Mouse (Mus musculus) liver, embryonic 15.5 days (tissue): ENCODE measurements around the gene Il1r1. TPM values are rescaled to one million over a fixed set of nuclear protein-coding genes. Genes with fewer than 3 reads are reported as not detected.

Source experiments
- ATAC-seq: fragments of 200-750 bp; cut with Nextera tagmentation; 2 replicates; pipeline ENCODE4 v1.8.0; 2017; ENCODE audit warnings: moderate number of reproducible peaks, mild to moderate bottlenecking, moderate library complexity; ENCODE audit not compliant: insufficient read depth
- H3K27ac ChIP-seq: fragments of 300-500 bp; sonication (generic); replicated peaks from 2 replicates; pipeline ENCODE4 v1.5.1; 2015; ENCODE audit warnings: mild to moderate bottlenecking, inconsistent platforms
- H3K27me3 ChIP-seq: fragments of 300-500 bp; sonication (generic); 2 replicates; pipeline ENCODE4 v1.6.1; 2015; ENCODE audit warnings: mild to moderate bottlenecking, inconsistent platforms
- H3K36me3 ChIP-seq: fragments of 300-500 bp; sonication (generic); replicated peaks from 2 replicates; pipeline ENCODE4 v1.6.1; 2015; ENCODE audit warnings: moderate library complexity, mild to moderate bottlenecking, inconsistent platforms
- H3K4me1 ChIP-seq: fragments of 300-500 bp; sonication (generic); replicated peaks from 2 replicates; pipeline ENCODE4 v1.6.1; 2015; ENCODE audit warnings: inconsistent platforms
- H3K4me2 ChIP-seq: fragments of 300-500 bp; sonication (generic); 2 replicates; pipeline ENCODE4 v1.6.1; 2015; ENCODE audit warnings: moderate library complexity, mild to moderate bottlenecking, inconsistent platforms
- H3K4me3 ChIP-seq: fragments of 300-500 bp; sonication (generic); replicated peaks from 2 replicates; pipeline ENCODE4 v1.5.1; 2015; ENCODE audit warnings: mild to moderate bottlenecking, inconsistent platforms
- H3K9ac ChIP-seq: fragments of 300-500 bp; sonication (generic); 2 replicates; pipeline ENCODE4 v1.6.1; 2015; ENCODE audit warnings: moderate library complexity, mild to moderate bottlenecking, inconsistent platforms
- H3K9me3 ChIP-seq: fragments of 300-500 bp; sonication (generic); replicated peaks from 2 replicates; pipeline ENCODE4 v1.6.1; 2016; ENCODE audit warnings: inconsistent platforms
- WGBS: fragments of 180-500 bp; shearing (Covaris S2); methylation state at CpG from one replicate; pipeline ENCODE4 v1.1.7; 2015; ENCODE audit warnings: mixed read lengths; ENCODE audit not compliant: insufficient replicate concordance; 5-methylcytosine and 5-hydroxymethylcytosine counted together
- polyA plus RNA-seq: library from polyadenylated mRNA; unstranded; fragments of >200 nt; fragmentation: Nextera tagmentation; extraction: Ambion mirVana; gene quantifications from 2 replicates; pipeline ENCODE4 v1.2.1, GENCODE M21; 2015

Il1r1 gene
- polyA plus RNA-seq, 1 experiment from 2014 or later = 7.5 TPM

DNA sequence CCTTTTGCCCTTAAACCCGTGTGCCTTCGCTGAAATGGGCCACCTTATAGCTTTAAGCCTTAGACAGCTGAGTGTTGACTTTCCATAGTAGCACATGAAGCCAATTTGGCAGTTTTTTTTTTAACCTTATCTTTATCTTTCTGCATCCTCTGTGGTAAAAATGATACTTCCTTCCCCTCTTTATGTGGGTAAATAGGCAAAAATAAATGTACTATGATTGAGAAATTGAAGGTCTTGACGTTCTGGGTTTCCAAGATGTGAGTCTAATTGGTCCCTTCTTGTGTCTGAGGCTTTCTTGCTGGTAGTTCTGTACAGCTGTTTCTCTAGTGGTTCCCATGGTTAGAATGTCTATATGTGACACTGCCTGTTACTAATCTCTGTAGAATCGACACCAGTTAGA, 46.2 kb downstream of the Il1r1 start:
- Histone ChIP-seq H3K4me1 (peaks cover 16% of the 10 kb centered on the region), H3K36me3 (no peaks in the 10 kb centered on the region), H3K27me3 (peaks cover 15% of the 10 kb centered on the region), H3K4me3 (no peak overlapping the region), H3K9me3 (no peaks in the 10 kb centered on the region), H3K4me2 (no peak overlapping the region), H3K9ac (no peak overlapping the region), H3K27ac (no peak overlapping the region)
- ATAC-seq = no peak
- WGBS = 8% methylated on average over 4 of the region's 4 CpGs

- Histone ChIP-seq H3K4me3 (no peak overlapping the region), H3K9ac (no peak overlapping the region), H3K27ac (no peak overlapping the region), H3K4me1 (peaks cover 11% of the 10 kb centered on the region), H3K27me3 (peaks cover 10% of the 10 kb centered on the region), H3K9me3 (no peaks in the 10 kb centered on the region), H3K36me3 (no peaks in the 10 kb centered on the region), H3K4me2 (no peak overlapping the region)
- no peak for ATAC-seq
- 53% methylated on average over 10 of the region's 10 CpGs for WGBS
These were observed 46.7 kb downstream of the Il1r1 start for GRCm38 (mm10) chr1:40271486-40272055.

- Histone ChIP-seq H3K9me3 (no peaks in the 10 kb centered on the region), H3K27me3 (peaks cover 4% of the 10 kb centered on the region), H3K4me1 (peaks cover 11% of the 10 kb centered on the region), H3K4me2 (no peak overlapping the region), H3K27ac (no peak overlapping the region), H3K36me3 (no peaks in the 10 kb centered on the region), H3K9ac (no peak overlapping the region), H3K4me3 (no peak overlapping the region)
- no peak for ATAC-seq
- WGBS = 56% methylated on average over 3 of the region's 3 CpGs
These were observed 47.3 kb downstream of the Il1r1 start for GRCm38 (mm10) chr1:40272204-40272603.

GRCm38 (mm10) chr1:40273491-40273890, 48.6 kb downstream of the Il1r1 start:
- Histone ChIP-seq H3K9me3 (no peaks in the 10 kb centered on the region), H3K4me1 (peaks cover 11% of the 10 kb centered on the region), H3K4me3 (no peak overlapping the region), H3K4me2 (no peak overlapping the region), H3K27me3 (no peaks in the 10 kb centered on the region; the same call in 1 of the 2 replicates), H3K9ac (no peak overlapping the region), H3K27ac (no peak overlapping the region), H3K36me3 (no peaks in the 10 kb centered on the region)
- WGBS = 72% methylated on average over 1 of the region's 1 CpGs
- ATAC-seq = no peak

DNA sequence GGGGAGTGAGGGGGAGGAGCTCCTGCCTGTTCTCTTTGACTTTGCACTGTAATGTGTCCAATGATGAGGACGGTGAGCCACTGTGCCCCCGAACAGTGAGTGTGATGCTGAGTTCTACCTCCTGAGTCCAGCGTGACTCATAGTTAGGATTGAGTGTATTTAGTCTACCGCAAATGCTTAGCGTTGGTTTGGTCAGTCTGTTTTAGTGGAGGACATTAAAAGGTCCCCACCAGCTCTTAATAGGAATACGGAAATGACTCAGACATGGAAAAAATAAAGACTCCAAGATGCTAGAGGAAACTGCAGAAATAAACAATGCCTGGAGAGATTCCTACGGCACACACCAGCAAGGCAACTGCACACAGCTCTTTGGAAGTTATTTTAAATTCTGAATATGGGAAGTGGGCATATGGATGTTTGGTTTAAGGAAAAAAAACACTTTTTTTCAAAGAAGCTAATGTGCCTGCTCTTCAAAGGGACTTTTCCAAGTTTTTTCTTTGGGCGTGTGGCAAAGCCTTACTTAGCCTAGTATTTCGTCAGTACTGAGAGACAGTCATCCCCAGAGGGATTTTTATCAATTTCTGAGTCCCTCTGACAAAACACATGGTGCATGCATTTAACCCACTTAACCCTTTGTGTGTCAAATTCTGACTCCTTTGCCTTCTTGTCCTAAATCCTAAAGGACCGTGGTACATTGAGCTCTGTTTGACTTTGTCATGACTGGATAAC, 50.6 kb downstream of the Il1r1 start:
- Histone ChIP-seq H3K9ac (no peak overlapping the region), H3K36me3 (no peaks in the 10 kb centered on the region), H3K27ac (no peak overlapping the region), H3K27me3 (no peaks in the 10 kb centered on the region), H3K4me3 (no peak overlapping the region), H3K4me1 (peaks cover 11% of the 10 kb centered on the region; the same call in 1 of the 2 replicates), H3K9me3 (no peaks in the 10 kb centered on the region), H3K4me2 (no peak overlapping the region)
- 47% methylated on average over 10 of the region's 10 CpGs for WGBS
- no peak for ATAC-seq

DNA sequence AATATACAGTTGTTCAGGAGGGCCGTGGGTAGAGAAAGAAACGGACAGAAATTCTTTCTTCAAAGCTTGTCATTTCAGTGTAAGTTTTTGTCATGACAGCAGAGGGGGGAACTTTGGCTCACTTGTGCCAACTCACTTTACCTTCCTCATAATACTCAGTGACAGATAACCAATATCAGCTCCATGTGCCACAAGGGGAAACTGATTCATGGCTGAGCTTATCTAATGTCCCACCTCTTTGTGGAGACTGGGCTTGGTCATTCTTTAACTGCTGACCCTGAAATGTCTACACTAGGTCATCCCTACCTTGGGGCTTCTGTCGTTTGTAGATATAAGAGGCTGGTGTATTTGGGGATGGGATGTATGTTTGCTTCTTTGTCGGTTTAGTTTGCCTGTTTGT, 53.1 kb downstream of the Il1r1 start:
- WGBS = 52% methylated on average over 4 of the region's 4 CpGs
- no peak overlapping the region for H3K9ac ChIP-seq
- H3K4me2 ChIP-seq = no peak overlapping the region
- 0 out of 2 replicates have a peak, but pooled peaks cover 5% of the 10 kb centered on the region for H3K4me1 ChIP-seq
- H3K9me3 ChIP-seq = no peaks in the 10 kb centered on the region
- no peak for ATAC-seq
- H3K36me3 ChIP-seq = no peaks in the 10 kb centered on the region
- H3K27me3 ChIP-seq = no peaks in the 10 kb centered on the region
- no peak overlapping the region for H3K4me3 ChIP-seq
- no peak overlapping the region for H3K27ac ChIP-seq

- no peaks in the 10 kb centered on the region for H3K9me3 ChIP-seq
- no peaks in the 10 kb centered on the region for H3K36me3 ChIP-seq
- no peak overlapping the region for H3K9ac ChIP-seq
- no peak for ATAC-seq
- WGBS = 33% methylated on average over 2 of the region's 2 CpGs
- no peak overlapping the region for H3K4me2 ChIP-seq
- H3K27ac ChIP-seq = no peak overlapping the region
- H3K4me3 ChIP-seq = no peak overlapping the region
- H3K4me1 ChIP-seq = 0 out of 2 replicates have a peak, but pooled peaks cover 5% of the 10 kb centered on the region
- no peaks in the 10 kb centered on the region for H3K27me3 ChIP-seq
These were observed 53.8 kb downstream of the Il1r1 start for GRCm38 (mm10) chr1:40278720-40279119.

DNA sequence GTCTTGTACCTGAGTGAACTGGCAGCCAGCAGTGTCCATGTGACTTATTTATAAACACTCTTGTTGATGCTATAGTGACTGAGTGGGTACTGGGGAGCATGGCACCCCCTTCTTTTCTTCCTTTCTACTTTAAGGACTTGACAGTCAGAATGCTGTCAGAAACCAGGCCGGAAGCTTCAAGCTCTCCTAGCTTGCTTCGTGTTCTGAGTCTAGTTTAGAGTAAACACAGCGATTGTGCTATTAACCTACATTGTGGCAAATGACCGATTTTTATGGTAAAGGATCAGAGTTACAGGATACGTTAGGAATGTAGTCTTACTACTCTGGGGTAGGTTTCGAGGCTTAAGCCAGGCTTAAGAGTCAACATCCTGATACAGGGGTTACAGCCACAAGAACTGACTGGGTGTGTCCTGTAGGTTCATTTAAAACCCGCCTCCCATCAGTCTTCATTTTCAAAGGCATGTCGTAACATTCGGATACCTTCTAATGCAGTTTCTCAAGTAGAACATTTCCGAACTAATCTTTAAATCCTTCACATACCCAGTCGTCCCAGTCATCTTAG, 54.4 kb downstream of the Il1r1 start:
- H3K4me1 ChIP-seq = peaks cover 5% of the 10 kb centered on the region; the same call in 1 of the 2 replicates
- ATAC-seq = no peak
- H3K9ac ChIP-seq = no peak overlapping the region
- no peak overlapping the region for H3K4me3 ChIP-seq
- H3K27me3 ChIP-seq = no peaks in the 10 kb centered on the region
- H3K36me3 ChIP-seq = no peaks in the 10 kb centered on the region
- 70% methylated on average over 11 of the region's 11 CpGs for WGBS
- H3K4me2 ChIP-seq = no peak overlapping the region
- H3K27ac ChIP-seq = no peak overlapping the region
- H3K9me3 ChIP-seq = no peaks in the 10 kb centered on the region

- Histone ChIP-seq H3K9ac (no peak overlapping the region), H3K4me2 (no peak overlapping the region), H3K36me3 (no peaks in the 10 kb centered on the region), H3K9me3 (no peaks in the 10 kb centered on the region), H3K27me3 (no peaks in the 10 kb centered on the region), H3K27ac (no peak overlapping the region), H3K4me3 (no peak overlapping the region), H3K4me1 (peaks cover 5% of the 10 kb centered on the region)
- ATAC-seq = no peak
- 55% methylated on average over 4 of the region's 4 CpGs for WGBS
These were observed 57.1 kb downstream of the Il1r1 start for GRCm38 (mm10) chr1:40281950-40282349.

DNA sequence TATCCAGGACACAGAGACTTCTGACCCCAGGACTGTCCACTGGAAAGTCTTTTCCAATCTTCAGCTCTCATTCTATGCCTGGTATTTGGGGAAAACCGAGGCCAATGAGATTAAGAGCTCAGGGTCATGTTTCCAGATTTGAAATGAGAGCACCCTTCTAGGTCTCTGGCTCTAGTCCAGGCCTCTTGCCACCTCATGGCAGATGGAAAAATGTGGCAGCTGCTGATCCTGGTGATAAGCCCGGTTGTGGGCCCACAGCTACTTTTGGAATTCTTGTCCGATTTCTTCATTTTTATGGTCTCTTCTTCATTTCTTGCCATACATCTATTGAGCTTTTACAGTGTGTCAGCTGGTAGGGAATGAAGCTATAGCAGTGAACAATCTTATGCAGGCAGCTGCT, 57.5 kb downstream of the Il1r1 start:
- peaks cover 5% of the 10 kb centered on the region for H3K4me1 ChIP-seq
- ATAC-seq = no peak
- H3K4me3 ChIP-seq = no peak overlapping the region
- H3K9ac ChIP-seq = no peak overlapping the region
- no peaks in the 10 kb centered on the region for H3K27me3 ChIP-seq
- H3K4me2 ChIP-seq = no peak overlapping the region
- WGBS = 54% methylated on average over 3 of the region's 3 CpGs
- no peaks in the 10 kb centered on the region for H3K36me3 ChIP-seq
- H3K27ac ChIP-seq = no peak overlapping the region
- no peaks in the 10 kb centered on the region for H3K9me3 ChIP-seq

DNA sequence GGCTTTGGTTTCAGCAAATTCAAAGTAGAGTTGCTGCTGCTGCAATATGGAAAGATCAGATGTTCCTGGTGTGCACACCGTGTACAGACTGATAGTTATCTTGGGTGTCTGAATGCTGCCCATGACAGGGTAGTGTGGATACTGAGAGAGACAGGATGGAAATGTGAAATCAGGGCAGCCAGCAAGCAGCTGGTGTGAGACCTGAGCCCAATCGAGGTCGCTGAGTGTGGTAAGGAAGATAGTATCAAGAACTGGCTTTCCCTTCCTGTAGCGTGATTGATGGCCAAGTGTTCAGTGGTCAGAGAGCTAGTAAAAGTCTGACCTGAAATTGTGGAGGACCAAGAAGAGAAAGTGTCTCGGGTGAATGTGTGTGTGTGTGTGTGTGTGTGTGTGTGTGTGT, 59.1 kb downstream of the Il1r1 start:
- Histone ChIP-seq H3K27me3 (no peaks in the 10 kb centered on the region), H3K4me1 (peaks cover under 1% of the 10 kb centered on the region), H3K4me2 (no peak overlapping the region), H3K9ac (no peak overlapping the region), H3K36me3 (no peaks in the 10 kb centered on the region), H3K27ac (no peak overlapping the region), H3K4me3 (no peak overlapping the region), H3K9me3 (no peaks in the 10 kb centered on the region)
- 10% methylated on average over 5 of the region's 5 CpGs for WGBS
- ATAC-seq = no peak
